Mouse (Mus musculus) adrenal gland, adult 2 months (tissue): Measurements from ENCODE around the gene Cdk5r1. TPM values are rescaled to one million over a fixed set of nuclear protein-coding genes. Genes with fewer than 3 reads are reported as not detected.

Experiments
- polyA plus RNA-seq: library from polyadenylated mRNA; depleted of rRNA; stranded (reverse); fragments of >200 nt; gene quantifications from 2 replicates; pipeline ENCODE4 v1.2.3, GENCODE M21; 2012; rRNA removed
- total RNA-seq, 2 experiments: library from RNA; stranded (reverse); gene quantifications; 2 replicates each; pipeline ENCODE4 v1.2.3; 2021

The Cdk5r1 gene
- total and polyA plus RNA-seq, 3 experiments, result 1.5 to 5.8 (median 3.1) TPM

Other genes with a start within 250 kb of the Cdk5r1 start
- gene Rhbdl3, start 176.1 kb upstream of the Cdk5r1 start, total RNA-seq, result 1 to 10 TPM; 1.3 to 4.9 TPM
- gene Rhbdl3, start 176.1 kb upstream of the Cdk5r1 start, polyA plus RNA-seq, result 1.3 and 2.6 TPM in 2 replicates
- gene 5730455P16Rik, start 99.0 kb upstream of the Cdk5r1 start, total RNA-seq, result 10 to 100 TPM; 14.4 to 20.7 TPM
- gene 5730455P16Rik, start 99.0 kb upstream of the Cdk5r1 start, polyA plus RNA-seq, result 2.7 and 3.8 TPM in 2 replicates
- 100 to 1,000 TPM; 131 to 142 TPM for gene Zfp207, start 93.7 kb upstream of the Cdk5r1 start, total RNA-seq
- gene Zfp207, start 93.7 kb upstream of the Cdk5r1 start, polyA plus RNA-seq, result 45.7 and 53.3 TPM in 2 replicates
- 100 to 1,000 TPM; 142 to 155 TPM for gene Psmd11, start 48.4 kb upstream of the Cdk5r1 start, total RNA-seq
- gene Psmd11, start 48.4 kb upstream of the Cdk5r1 start, polyA plus RNA-seq, result 16.6 and 19.9 TPM in 2 replicates